Mouse (Mus musculus): ENCODE measurements around the gene Atad3a.

DNA sequence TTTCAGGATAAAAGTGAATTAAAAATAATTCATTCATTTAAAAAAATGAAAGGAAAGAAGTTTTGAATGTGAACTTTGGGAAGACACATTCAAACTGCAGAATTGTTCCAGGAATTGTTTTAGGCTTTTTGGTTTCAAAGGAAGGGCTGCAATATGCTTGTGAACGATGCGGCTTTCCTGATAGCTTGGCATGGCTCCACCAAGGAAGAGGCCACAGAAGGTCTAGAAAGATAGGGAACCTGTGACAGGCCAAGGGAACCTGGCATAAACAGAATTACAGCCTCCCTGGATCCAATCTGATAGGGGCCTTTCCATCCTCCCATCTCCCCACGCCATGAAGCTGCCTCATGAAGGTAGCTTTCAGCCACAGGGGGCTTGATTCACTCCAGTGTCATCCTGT is 27.4 kb upstream of the Atad3a start:
- TF ChIP-seq CTCF (IDR thresholded peaks at IDR 0.05; ENCODE audit: low read depth), result no peak
- TF ChIP-seq EP300 (IDR thresholded peaks at IDR 0.05; ENCODE audit: low read depth), result no peak

Measured in heart, postnatal 0 days (tissue).